Mouse (Mus musculus) stomach, adult 2 months (tissue): Measurements from ENCODE around the gene Olfr43. TPM values are rescaled to one million over a fixed set of nuclear protein-coding genes. Genes with fewer than 3 reads are reported as not detected.

ENCODE experiments used
- polyA plus RNA-seq: library from polyadenylated mRNA; depleted of rRNA; stranded (reverse); fragments of >200 nt; gene quantifications from 2 replicates; pipeline ENCODE4 v1.2.3, GENCODE M21; 2012; rRNA removed

The Olfr43 gene
- not detected in 2 replicates for polyA plus RNA-seq

DNA sequence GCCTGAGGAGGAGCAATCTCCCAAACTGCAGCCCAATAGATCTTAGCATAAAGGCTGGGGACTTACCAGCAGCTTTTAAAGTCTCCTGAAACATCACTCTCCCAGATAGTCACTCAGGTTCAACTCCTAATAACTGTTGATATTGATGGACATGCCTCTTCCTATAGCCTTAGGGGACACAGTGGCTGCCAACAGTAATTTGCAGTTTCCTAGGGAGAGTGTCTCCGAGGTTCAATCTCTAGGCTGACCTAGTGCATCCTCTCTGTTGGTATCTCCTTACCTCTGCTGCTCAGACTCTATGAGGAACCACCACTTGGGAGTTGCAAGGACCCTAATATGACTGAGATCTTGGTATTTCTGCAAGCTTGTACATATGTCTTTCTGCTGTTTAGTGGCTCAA, at the start of gene Olfr43:
Gene Olfr43, minus strand, starts transcription at position 101 of the 400 bp plus-strand sequence.

DNA sequence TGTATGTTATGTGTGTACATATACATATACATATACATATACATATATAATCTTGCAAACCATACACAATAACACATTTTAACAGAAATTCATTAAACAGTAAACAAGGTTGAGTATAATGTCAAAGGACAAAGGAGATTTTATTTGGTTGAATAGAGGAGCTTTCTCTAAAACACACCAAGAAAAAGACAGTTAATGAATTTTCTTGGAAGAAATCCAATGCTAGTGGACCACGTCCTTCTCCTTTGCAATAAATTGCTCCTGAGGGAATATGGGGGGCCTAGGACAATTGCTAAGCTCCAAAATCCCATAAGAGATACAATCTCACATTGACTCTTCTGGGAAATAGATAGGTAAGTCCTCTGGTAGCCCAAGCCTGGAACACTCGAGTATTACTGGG, 48.3 kb upstream of the Olfr43 start, which contains the start of gene Olfr406:
Gene Olfr406, plus strand, starts transcription at position 301 of the 400 bp plus-strand sequence.

DNA sequence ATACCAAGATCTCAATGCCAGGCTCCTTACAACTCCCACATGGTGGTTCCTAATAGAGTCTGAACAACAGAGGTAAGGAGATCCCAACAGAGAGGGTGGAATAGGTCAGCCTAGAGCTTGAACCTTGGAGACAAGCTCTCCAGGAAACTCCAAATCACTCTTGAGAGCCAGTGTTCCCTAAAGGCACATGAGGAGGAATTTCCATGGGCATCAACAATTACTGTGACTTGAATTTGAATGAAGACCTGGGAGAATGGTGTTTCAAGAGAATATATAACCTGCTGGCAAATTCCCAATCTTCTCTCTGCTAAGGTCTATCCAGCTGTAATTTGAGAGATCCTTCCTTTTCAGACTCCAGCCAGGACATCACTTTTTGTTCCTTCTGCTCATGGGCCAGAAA, 25.2 kb downstream of the Olfr43 start, which contains the start of gene Olfr403:
Gene Olfr403, plus strand, starts transcription at position 301 of the 400 bp plus-strand sequence.

Other genes starting within 250 kb of the Olfr43 start
- gene Olfr398, start 221.0 kb downstream of the Olfr43 start, polyA plus RNA-seq, result not detected in 2 replicates
- not detected in 2 replicates for gene Olfr139, start 154.8 kb downstream of the Olfr43 start, polyA plus RNA-seq
- not detected in 2 replicates for gene Olfr399, start 154.8 kb downstream of the Olfr43 start, polyA plus RNA-seq
- not detected in 2 replicates for gene Zfp616, start 141.4 kb downstream of the Olfr43 start, polyA plus RNA-seq
- not detected in 2 replicates for gene Olfr401, start 97.7 kb downstream of the Olfr43 start, polyA plus RNA-seq
- not detected in 2 replicates for gene Olfr402, start 57.9 kb downstream of the Olfr43 start, polyA plus RNA-seq
- not detected in 2 replicates for gene Olfr403, start 25.1 kb downstream of the Olfr43 start, polyA plus RNA-seq
- gene Olfr406, start 48.4 kb upstream of the Olfr43 start, polyA plus RNA-seq, result not detected in 2 replicates
- not detected in 2 replicates for gene Olfr59, start 72.4 kb upstream of the Olfr43 start, polyA plus RNA-seq
- gene Olfr410, start 126.7 kb upstream of the Olfr43 start, polyA plus RNA-seq, result not detected in 2 replicates
- gene Olfr411, start 141.3 kb upstream of the Olfr43 start, polyA plus RNA-seq, result not detected in 2 replicates
- not detected in 2 replicates for gene Olfr412, start 150.7 kb upstream of the Olfr43 start, polyA plus RNA-seq